Mouse (Mus musculus): Measurements from ENCODE around the gene Rnf150. TPM values are rescaled to one million over a fixed set of nuclear protein-coding genes. Genes with fewer than 3 reads are reported as not detected.

Rnf150 gene
- total RNA-seq, 2 experiments from 2014 or later: 26.0 to 34.8 TPM

DNA sequence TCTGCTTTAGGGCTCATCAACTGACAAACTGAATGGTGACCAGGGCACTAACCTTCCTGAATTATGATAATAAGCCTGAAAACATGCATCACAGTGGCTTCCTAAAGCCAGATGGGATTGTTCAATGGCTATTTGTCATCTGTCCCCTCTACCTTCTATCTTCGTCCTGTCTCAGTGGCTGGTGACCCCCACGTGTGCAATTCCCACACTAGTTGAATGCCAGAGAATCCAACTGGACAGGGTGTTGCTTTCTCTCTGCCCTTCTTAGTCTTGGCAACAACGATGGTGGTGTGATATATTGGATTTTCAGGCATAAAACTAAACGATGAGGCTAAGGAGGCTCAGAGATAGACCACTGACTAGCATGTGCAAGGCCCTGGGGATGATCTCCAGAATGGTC is 57.0 kb downstream of the Rnf150 start:
- H3K27ac ChIP-seq: no peak overlapping the region
- TF ChIP-seq CTCF (IDR thresholded peaks at IDR 0.05): no peak
- H3K4me3 ChIP-seq: no peak overlapping the region
- intact Hi-C loops (cut with DNase I): no loop called here
- no peak for DNase-seq

DNA sequence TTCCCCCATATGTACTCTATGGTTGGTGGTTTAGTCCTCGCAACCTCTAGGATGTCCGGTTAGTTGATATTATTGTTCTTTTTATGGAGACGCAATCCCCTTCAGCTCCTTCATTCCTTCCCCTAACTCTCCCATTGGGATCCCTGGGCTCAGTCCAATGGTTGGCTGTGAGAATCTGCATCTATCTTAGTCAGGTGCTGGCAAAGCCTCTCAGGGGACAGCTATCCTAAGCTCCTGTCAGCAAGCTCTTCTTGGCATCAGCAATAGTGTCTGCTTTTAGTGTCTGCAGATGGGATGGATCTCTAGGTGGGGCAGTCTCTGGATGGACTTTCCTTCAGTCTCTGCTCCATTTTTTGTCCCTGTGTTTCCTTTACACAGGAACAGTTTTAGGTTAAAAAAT is 62.1 kb downstream of the Rnf150 start:
- DNase-seq: peak; percentile 71
- no peak for TF ChIP-seq CTCF (IDR thresholded peaks at IDR 0.05)
- intact Hi-C loops (cut with DNase I): loop anchor here (5.0 kb wide), 2 partner anchors 38 to 42 kb away; no protein-coding TSS in a partner anchor

DNA sequence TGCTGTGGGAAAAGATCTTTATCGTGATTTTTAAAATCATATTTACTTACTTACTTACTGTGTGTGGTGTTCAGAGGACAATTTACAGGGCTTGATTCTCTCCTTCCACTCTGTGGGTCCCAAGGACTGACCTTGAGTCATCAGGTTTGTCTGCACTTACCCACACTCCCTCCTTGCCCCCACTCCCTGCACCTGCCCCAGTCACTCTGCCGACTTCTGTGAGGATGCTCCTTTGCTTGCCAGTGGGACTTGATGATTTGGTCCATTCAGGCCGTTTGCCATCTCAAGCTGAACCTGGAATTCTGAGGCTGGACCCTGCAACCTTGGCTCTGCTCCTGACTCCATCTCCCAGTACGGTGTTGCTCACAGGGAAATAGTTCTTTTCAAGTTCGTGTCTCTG is 63.4 kb downstream of the Rnf150 start:
- intact Hi-C loops (cut with DNase I): loop anchor here (5.0 kb wide), 2 partner anchors 39 to 41 kb away; no protein-coding TSS in a partner anchor
- H3K4me3 ChIP-seq: no peak overlapping the region
- DNase-seq: peak; percentile 67
- TF ChIP-seq CTCF (IDR thresholded peaks at IDR 0.05): no peak
- H3K27ac ChIP-seq: peak overlapping the region; percentile 82

More for the DNA sequence above, 62.1 kb downstream of the Rnf150 start:
- Histone ChIP-seq H3K27ac (peak overlapping the region; percentile 82), H3K4me3 (peak overlapping the region; percentile 4; the same call in 1 of the 2 replicates)

DNA sequence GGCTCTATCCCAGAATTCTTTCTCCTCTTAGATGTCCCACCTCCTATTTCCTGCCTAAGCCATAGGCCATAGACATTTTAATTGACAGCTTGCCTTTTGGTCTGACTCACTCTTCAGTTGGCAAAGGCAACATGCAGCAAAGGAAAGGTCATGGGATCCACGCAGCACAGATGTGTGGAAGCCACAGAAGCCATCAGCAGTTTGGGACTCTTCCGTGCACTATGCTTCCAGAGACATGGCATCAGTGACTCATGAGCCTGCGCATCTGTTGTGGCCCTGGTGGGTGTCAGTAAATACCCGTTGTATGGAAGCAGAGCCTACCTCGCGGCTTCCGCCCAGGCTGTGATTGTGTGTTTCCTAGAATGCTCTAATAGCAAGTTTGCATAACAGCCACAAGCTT is 68.4 kb downstream of the Rnf150 start:
- intact Hi-C loops (cut with DNase I): no loop called here
- DNase-seq: peak; percentile 27
- TF ChIP-seq CTCF (IDR thresholded peaks at IDR 0.05): no peak
- no peak overlapping the region for H3K4me3 ChIP-seq
- H3K27ac ChIP-seq: no peak overlapping the region; the same call in 1 of the 2 replicates

- Histone ChIP-seq H3K27ac (peak overlapping the region; percentile 48; the same call in 1 of the 2 replicates), H3K4me3 (no peak overlapping the region)
- no peak for DNase-seq
- intact Hi-C loops (cut with DNase I): loop anchor here (5.0 kb wide), 1 partner anchor 34 kb away; no protein-coding TSS in a partner anchor
- TF ChIP-seq CTCF (IDR thresholded peaks at IDR 0.05): no peak
Measured at GRCm38 (mm10) chr8:82936162-82936561, 73.0 kb downstream of the Rnf150 start.

DNA sequence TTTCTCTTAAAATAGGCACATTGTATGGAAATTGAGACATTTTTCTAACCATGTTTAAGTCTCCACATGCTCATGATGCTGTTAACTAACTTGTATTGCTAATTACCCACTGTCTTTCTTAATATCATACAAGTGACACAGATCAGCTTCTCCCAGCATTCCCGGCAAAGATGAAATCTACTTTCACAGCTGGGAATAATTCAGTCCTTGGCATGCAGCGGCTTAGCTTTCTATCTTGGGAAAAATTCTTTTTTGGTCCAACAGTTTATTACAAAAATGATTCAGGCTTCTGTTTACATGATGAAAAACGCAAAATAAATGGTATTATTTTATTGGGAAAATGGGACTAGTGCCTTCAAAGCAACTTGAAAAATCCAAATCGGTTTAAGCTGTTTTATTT is 73.7 kb downstream of the Rnf150 start:
- intact Hi-C loops (cut with DNase I): loop anchor here (5.0 kb wide), 1 partner anchor 35 kb away; no protein-coding TSS in a partner anchor
- no peak overlapping the region for H3K4me3 ChIP-seq
- no peak for DNase-seq
- H3K27ac ChIP-seq: peak overlapping the region; percentile 20; the same call in 1 of the 2 replicates
- no peak for TF ChIP-seq CTCF (IDR thresholded peaks at IDR 0.05)

DNA sequence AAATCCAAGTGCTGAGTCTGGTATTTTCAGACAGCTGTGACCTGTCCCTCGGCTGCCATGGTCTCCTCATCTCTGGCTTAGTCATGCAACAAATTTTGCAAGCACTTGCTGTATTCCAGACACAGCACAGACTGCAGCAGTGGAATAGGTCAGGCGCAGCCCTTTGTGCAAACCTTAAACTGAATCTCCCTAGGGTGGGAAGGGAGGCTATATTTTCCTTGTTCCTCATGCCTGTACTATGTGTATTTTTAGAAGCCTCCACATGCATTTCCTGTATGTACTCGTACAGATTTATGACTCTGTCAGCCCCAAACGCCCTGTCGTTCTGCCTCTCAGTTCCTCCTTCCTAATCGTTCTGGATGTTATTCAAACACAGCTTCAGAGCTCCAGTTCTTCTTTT is 76.8 kb downstream of the Rnf150 start:
- DNase-seq: peak; percentile 65
- H3K27ac ChIP-seq: peak overlapping the region; percentile 90
- intact Hi-C loops (cut with DNase I): loop anchor here (5.0 kb wide), 2 partner anchors 38 to 73 kb away; no protein-coding TSS in a partner anchor
- peak overlapping the region; percentile 54 for H3K4me3 ChIP-seq
- no peak for TF ChIP-seq CTCF (IDR thresholded peaks at IDR 0.05)

DNA sequence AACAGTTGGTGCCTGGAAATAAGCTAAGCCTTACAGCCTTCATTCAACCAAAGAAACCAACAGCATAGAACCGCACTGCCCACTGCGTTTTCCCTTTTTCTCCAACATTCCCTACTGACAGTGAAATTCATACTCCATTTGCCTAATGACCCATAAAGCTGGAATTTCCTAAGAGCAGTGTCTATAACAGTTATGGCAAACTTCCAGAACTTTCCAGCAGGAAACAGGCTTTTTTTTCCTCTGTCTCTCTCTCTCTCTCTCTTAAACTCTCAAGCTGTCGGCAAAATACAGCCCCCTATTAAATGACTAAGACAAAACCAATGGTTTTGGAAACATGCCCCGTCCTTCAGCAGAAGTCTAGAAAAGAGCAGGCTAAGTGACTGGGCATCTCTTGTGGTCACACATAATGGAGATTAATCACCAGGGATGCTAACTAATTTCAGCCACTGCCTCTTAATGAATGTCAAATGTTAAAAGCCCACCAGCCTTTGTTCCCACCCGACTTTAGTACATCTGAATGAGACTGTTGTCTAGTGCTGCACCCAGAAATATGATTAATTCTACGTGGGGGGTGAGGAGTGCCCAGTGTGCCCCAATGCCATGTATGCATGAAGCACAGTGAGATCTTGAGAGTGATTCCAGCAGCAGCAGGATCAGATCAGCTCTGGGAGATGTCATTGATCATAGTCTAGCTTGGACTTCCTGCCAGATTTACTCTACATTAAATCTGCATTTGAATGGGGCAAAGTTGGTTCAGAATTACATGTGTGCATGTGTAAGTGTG is 80.3 kb downstream of the Rnf150 start:
- intact Hi-C loops (cut with DNase I): loop anchor here (5.0 kb wide), 1 partner anchor 76 kb away; no protein-coding TSS in a partner anchor
- Histone ChIP-seq H3K4me3 (no peak overlapping the region), H3K27ac (peak overlapping the region; percentile 29; the same call in 1 of the 2 replicates)
- no peak for DNase-seq
- TF ChIP-seq CTCF (IDR thresholded peaks at IDR 0.05): no peak

- H3K27ac ChIP-seq: no peak overlapping the region
- intact Hi-C loops (cut with DNase I): no loop called here
- TF ChIP-seq CTCF (IDR thresholded peaks at IDR 0.05): no peak
- no peak overlapping the region for H3K4me3 ChIP-seq
- DNase-seq: no peak
Measured at GRCm38 (mm10) chr8:82945867-82946266, 82.7 kb downstream of the Rnf150 start.

- H3K27ac ChIP-seq: no peak overlapping the region
Measured at GRCm38 (mm10) chr8:82946658-82947057, 83.5 kb downstream of the Rnf150 start.

DNA sequence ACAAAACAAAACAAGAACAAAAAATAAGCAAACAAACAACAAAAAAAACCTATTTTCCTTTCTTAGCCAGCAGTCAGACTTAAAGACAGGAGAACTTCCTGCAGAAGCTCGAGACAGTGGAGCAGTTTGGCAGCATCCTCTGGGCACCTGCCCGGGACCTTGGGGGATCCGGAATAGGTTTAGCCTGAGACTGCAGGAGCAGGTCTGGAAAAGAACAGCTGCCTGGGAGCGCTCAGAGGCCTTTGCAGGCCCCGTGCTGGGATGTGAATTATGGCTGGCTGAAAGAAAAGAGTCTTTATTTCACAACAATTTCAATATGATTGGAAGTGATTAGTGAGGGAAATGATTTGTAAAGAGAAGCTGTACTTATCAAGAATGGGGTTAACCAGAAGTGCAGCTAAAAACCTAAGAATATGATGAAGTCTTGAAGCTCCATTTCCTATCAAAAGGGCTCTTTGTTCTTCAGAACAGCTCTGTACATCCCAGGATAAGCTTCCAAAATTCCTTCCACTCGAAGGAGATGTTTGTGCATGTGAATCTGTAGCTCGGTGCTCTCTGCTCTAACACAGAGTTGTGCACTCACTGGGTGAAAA is 92.1 kb downstream of the Rnf150 start:
- Histone ChIP-seq H3K4me3 (no peak overlapping the region), H3K27ac (peak overlapping the region; percentile 40; the same call in 1 of the 2 replicates)
- DNase-seq: no peak
- intact Hi-C loops (cut with DNase I): no loop called here
- no peak for TF ChIP-seq CTCF (IDR thresholded peaks at IDR 0.05)

More at GRCm38 (mm10) chr8:82946658-82947057, 83.5 kb downstream of the Rnf150 start:
- H3K4me3 ChIP-seq: no peak overlapping the region
- DNase-seq: no peak
- intact Hi-C loops (cut with DNase I): no loop called here
- TF ChIP-seq CTCF (IDR thresholded peaks at IDR 0.05): no peak

DNA sequence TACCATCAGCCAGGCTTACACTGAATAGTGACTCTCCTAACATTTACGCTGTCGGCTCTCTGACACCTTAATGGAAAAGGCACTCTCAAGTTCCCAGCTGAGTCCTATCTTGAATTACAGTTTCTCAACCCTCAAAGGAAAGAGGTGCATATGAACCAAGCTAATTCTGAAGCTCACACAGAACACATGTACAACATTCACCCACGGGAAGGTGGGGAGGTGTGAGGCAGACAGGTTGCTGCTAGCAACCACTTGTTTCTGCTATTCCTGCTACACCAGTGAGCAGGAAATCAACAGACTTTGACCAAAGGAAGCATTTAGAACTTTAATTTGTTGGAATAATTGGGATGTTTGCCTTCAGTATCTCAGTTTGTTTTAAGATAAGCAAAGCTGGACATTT is 96.3 kb downstream of the Rnf150 start:
- intact Hi-C loops (cut with DNase I): no loop called here
- DNase-seq: no peak
- peak overlapping the region; percentile 95 for H3K27ac ChIP-seq
- no peak overlapping the region for H3K4me3 ChIP-seq
- no peak for TF ChIP-seq CTCF (IDR thresholded peaks at IDR 0.05)
